Mouse (Mus musculus): ENCODE measurements around the gene D8Ertd738e.

- no peak for TF ChIP-seq CTCF (IDR thresholded peaks at IDR 0.05; ENCODE audit: insufficient read depth, low read length)
- TF ChIP-seq POLR2A (IDR thresholded peaks at IDR 0.05; ENCODE audit: borderline replicate concordance, extremely low read depth, low read depth, low read length): peak; percentile 72; the same call in 1 of the 2 replicates
Measured at GRCm38 (mm10) chr8:84256822-84257610, 7.5 kb upstream of the D8Ertd738e start, which contains the start of gene Mri1.
